Mouse (Mus musculus) right cerebral cortex, postnatal 10 days (tissue): ENCODE measurements around the gene Ncoa7.
"Not testable (repeated sequence)": the region's sequence is repeated elsewhere in the genome, so short reads cannot be mapped to it uniquely, and the experiment has no call there.

Source experiments
- DNase-seq, 2 experiments: peaks; one replicate each; pipeline ENCODE4 v3.0.0; 2021; ENCODE audit warnings: low spot score in 2 of 2

The Ncoa7 gene

DNA sequence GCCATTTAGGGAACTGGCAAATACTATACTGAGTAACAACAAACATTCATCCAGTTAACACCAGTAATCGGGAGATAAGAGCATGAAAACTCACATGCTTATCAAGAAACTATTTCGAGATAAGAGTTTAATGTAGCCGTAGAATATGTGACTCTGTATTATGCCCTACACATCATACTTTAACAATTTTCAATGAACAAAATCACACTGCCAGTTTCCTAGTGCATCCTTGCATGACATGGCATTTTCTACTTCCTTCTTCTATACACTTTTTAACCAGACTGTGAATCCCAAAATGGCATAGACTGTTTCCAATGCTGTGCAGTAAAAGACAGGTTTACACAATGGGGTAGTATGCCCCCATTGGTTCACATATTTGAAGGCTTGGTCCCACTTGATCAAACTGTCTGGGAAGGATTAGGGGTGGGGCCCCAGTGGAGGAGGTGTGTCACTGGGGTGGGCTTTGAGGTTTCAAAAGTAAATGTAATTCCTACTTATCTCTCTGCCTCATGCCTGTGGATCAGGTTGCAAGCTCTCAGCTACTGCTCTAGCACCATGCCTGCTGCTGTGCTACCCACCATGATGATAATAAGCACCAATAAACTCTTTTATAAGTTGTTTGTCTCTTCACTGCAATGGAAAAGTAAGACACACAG, 15.3 kb downstream of the Ncoa7 start:
- DNase-seq: no peak

DNA sequence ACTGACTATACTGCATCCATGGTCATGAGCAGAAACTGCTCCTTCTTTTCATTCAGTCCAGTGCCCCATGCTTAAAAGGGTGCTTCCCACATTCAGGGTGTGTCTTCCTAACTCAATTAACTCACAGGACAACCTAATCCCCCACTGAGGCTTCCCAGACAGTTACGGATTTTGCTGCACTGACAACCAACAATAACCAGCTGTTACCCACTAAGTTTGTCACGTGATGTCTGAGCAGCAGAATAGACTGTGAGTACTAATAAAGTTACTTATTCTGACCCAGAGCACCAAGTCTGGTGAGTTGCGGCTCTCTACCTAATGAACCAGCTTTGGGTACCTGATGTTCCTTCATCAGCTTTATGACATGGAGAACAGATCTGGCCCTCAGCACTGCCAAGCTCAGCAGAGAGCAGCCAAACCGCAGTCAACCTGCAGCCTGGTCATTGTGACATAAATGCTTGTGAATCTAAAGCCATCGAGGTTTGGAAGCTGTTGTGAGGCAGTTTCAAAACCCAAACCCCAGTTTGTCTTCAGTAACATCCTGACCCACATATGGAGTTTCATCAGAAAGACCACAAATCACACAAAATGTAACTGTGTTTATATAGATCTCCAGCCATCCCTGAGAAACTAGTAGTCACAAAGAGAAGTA, 16.9 kb downstream of the Ncoa7 start:
- DNase-seq: no peak

DNA sequence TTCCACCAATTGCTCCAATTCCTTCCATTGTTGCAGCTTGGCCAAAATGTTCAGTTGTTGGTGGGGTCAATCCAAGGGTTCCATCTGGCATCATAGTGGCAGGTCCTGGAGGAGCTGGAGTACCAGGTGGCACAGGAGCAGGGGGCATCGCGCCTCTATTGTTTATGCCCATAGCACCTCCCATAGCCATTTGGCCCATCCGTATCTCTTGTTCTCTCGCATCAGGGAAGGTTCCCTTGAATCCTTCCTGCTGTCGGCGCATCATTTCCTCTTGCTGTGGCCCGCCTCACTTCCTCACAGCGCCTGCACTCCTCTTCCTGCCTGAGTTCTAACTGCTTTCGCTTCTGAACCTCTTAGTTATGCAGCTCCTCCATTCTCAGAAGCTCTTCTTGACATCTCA, 22.2 kb downstream of the Ncoa7 start:
- DNase-seq: not testable (repeated sequence)

DNA sequence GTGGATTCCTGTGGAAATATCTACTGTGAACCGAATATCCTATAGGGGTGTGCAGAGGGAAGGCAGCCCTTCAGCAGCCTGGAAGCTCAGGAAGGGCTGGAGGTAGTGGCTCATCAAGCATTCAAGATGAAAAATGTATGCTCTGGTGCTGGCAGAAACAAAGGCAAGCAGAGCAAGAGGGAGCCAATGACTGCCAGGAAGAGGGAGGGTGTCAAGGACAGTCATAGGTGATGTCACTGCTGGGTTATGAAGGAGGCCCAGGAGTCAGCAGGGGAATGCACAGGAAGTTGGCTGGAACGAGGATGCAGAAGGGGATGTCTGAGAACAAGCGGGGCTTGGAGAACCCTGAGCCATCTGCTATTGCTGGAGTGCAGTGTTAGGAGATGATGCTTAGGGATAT, 24.9 kb downstream of the Ncoa7 start:
- no peak for DNase-seq

DNA sequence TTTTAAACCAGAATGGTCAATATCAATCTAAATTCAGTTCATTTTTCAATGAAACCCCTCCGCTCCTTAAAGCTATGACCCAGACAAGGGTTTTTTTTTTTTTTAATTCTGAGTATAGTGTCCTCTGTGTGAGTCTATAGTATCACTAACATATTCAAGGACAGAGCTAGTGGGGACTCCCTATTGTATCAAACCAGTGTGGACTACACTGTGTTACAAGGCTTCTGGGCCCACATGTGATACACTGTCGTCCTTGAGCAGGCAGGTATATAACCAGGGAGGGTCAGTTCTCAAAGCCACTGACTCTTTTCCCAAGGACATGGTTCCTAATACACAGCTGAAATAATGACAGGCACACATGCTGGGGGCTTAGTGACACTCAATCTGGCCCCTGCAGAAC, 27.1 kb downstream of the Ncoa7 start:
- DNase-seq: no peak

DNA sequence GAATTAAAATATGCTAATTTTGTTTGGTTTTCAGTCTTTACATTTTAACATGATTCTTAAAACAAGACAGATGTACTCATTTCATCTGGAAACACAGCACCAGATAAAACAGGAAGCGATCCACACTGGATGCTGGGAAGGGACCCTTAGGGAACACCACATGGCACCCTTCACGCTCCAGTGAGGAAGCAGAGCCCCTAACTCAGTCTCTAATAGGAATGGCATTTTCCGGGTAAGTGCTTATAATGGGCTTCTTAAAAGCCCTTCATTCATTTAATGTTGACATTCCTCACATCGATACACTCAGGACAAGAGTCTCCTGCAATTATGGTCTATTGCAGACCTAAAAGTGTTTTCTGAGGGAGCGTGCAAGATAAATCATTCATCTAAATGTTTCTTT, 27.6 kb downstream of the Ncoa7 start:
- DNase-seq: no peak

DNA sequence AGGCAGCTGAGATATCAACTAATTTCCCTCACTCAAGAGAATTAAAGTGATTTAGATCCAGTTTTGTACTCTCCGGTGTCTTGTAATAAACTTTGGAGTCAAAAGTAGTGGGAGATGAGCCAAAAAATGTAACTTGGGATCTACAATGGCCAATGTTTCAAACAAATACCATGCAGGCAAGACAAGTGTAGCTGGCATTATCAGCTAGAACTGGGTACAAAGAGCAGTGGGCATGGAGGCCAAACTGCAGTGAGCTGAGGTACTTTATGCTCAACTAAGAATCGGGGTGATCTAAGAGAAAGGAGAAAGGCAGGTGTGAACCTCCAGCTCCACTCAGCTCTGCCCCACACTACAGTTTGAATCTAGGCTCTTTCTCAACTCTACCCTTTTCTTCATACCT, 28.7 kb downstream of the Ncoa7 start:
- no peak for DNase-seq

DNA sequence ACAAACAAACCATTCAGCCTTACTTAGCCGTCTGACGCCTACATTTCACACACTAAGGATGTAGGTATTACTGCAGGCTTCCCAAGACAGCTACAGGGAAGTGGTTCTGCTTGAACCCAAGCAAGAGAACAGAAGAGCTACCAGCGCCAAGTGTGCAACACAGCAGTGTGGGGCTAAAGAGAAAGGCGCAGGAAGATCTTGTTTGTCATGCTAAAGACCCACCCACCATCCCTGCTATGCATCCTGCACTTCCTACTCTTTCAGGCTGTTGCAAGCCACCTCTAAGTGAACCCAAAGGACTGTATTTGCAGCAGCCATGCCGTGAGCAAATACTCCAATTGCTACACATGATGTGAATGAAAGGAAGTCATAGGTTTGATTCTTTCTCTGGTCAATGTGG, 29.9 kb downstream of the Ncoa7 start:
- DNase-seq: no peak

DNA sequence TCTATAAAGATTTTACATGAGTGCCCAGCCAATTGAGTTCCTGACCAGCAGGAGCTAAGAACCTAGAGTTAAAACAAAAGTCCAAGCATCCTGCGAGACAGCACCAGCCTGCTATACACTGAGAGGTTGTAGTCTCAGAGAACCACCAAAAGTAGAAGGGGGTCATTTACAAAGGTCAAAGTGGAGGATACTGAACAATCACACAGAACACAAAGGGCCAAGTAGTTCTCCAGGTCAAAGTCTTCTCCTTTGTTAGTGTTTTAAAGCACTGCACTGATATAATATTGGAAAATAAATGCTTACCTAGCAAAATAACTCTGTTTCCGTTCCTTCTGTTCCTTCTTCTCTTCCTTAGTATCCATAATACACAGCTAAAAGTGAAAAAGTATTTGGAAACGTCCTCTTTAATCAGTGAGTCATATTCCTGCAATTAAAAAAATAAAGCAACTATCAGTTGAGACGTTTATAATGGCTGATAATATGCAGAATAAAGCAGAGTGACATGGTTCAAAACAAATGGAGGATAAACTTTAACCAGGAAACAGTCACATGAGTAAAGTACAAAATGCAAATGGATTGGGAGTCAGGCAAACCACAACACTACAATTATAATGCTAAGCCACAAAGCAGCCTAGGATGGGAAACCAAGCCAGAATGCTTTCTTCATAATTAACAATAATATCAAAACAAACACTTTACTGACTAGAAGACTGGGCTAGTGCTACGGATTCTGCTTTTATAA, 31.5 kb downstream of the Ncoa7 start:
- no peak for DNase-seq

DNA sequence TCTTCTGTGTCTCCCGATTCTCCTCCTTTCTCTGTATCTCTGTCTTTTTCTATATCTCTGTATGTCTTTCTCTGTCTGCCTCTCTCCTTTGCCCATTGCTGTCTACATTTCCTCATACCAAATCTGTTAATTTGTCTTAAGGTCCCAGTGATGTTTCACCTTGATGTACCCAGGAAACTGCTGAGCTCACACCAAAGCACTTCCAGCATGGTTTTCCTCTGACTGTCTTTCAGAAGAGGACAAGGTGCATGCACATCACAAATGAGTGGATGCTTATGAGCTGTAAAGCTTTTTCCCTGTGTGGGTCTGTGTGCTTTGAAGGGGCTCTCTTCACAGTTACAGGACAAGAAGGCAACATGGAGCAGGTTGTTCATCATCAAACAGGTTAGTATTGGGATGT, 34.3 kb downstream of the Ncoa7 start:
- no peak for DNase-seq

DNA sequence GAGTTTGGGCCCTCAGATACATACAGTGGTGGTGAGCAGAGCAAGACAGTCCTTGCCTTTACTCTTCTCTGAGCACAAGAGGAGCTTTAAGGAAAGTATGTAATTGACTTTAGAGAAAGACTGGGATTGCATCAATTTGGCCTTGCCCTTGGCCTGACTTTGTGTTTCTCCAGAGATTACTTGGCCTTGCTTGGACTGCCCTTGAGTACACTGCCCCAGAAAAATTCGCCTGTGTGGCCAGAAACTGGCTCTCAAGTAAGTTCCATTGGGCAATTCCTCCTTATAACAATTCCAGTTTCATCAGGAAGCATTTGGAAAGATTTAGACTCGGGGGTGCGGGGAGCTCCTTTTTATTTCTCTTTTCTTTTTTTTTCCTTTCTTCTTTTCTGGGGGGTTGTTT, 34.9 kb downstream of the Ncoa7 start:
- DNase-seq: no peak

DNA sequence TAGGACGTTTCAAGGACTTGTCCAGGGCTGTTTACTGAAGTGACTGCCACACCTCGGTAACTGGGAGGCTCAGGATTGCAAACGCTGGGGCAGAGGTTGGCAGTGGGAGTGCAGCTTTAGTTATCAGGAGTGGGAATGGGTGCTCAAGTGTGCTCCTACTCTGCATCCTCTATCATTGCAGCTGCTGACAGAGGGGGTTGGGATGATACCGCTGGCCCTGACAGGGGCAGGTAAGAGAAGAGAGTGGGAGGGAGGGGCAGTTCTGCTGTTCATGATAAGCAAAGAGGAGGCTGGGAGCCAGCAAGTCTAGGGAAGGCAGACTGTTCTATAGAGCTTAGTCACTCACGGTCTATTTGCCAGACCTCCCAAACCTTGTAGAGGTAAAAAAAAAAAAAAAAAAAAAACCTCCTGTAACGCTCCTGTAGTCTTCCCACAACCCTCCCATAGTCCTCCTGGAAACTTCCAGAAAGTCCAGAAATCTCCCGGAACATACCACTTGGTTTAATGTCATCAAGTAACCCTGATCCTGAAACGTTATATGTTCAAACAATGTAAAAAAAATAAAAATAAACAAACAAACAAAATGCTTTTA, 39.9 kb downstream of the Ncoa7 start:
- DNase-seq: no peak

DNA sequence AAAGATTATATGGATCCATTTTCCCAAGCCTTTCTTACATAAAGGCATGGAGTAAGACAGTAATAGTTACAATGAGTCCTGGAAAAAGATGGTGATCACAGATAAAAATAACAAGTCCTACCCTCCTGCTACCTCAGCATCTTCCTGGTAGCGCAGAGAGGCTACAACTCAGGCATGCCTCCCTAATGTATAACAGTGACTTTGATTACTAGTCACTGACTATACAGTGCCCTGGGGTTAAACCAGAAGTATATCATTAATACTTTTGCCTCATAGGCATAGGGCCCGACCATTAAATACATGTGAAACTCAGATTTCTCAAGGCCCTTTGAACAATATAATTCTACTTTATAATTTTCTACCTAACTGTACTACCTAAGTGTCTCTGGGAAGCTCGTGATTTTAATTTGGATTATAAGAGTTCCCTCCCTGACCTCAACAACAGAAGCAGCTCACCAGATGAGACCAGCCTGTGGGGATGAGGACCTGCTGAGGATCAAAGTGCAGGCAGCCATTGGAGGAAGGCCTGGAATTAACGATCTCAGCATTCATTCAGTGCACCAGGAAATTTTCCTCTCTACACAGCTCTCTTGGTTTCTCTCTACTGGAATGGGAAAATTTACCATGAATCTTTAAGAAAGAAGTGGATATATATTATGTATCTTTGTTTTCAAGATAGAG, 40.7 kb downstream of the Ncoa7 start:
- no peak for DNase-seq

DNA sequence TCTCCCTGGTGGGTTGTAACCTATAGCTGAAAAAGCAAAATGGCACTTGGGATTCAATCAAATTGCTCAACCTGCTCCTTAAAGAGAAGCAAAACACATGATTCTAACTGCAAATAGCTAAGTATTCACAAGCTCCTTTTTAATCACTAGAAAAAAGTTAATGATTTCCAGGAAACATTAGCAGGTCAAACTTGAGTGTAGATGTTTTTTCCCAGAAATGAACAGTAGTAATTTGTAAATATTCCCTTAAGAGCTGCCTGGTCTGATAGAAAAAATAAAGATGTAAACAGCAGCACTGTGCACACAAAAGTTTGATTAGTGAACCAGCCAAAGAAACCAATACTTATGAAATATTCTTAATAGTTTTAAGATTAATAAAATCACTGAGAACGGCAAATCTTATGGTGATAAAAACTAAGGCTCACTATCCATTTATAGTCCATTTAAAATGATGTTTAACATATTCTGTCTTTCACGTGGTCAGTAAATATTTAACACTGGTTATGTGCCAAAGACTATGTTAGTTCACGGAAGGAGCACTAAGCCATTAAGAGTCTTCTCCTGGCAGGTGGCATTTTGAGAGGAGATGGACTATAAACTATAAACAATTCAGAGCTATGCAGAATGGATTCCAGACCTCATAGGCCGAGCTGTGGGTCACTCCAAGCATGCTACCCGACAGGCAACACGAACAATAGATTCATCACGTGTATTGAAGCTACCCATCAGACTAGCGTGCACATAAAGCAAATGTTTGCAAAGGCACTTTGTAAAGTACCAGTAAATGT, 43.6 kb downstream of the Ncoa7 start:
- DNase-seq: no peak

DNA sequence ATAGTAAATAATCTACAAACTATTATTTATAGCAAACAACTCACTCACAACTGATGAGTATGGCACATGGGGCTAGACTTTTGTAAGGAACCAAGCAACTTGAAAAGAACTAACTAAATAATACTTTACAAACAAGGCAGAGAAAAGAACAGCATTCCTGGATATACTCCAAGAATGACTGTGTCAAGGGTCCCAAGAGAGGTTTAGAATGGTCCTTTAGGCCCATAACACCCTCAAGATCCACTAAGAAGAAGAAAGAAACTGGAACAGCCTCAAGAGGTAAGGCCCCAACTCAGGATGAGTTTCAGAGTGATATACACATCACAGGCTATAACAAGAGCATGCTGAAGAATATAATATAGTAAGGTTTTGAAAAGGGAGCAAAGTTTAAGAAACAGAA, 47.1 kb downstream of the Ncoa7 start:
- no peak for DNase-seq

DNA sequence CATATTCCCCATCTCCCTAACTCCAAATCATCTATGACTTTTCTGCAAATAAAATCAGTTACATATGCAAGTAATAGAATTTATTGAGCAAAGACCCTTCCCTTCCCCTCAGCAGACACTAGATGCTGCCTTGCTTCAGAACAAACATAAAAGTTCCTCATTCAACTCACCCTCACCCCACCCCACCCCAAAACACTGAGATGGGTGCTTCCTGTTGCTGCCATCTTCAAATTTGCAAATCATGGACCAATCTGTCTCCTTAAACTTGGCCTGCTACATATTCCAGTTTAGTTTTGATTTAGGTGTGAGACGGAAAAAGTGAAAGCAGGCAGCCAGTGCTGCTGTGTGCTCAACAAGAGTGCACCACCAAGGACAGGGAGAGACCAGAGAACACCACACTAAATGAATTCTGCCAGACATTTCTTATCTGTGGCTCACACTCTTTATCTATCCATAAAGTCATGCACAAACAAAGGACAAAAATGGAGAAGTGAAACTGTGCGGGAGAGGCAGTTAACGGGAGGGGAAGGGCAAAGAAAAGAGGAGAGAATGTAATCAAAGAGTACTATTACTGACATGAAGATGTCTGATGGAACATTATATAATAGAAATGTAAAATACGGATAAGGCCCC, 48.2 kb downstream of the Ncoa7 start:
- DNase-seq: no peak

DNA sequence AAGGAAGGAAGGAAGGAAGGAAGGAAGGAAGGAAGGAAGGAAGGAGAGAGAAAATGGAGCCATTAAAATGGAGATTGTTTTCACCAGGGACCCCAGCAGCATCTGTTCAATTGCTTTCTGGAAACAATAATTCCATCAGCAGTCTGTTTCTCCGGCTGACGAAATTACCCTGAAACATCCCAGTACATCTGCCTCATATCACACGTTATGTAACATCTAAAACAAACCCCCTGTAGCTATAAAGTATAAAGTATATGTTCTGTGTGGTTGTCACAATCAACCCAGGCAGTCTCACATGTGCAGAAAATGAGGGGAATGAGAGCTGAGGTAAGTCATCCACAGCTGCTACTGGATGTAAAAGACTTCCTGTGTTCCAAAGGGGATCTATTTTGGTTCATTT, 49.0 kb downstream of the Ncoa7 start:
- no peak for DNase-seq

DNA sequence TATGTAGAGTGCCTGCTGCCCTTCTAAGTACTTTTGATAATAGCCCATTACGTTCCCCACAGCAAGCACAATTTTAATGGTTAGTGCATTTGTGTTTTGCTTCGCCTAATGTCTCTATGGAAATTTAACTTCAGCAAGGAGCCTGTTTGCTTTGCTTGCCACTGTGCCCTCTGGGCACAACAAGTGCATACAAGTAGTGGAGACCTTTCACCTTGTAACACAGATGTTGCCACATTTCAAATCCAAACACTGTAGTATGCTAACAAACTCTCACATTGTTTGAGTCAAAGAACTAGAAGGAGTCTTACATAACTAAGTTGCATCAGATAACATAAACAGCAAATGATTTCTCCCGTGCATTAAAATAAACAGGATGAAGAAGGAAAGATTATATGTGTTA, 50.6 kb downstream of the Ncoa7 start:
- no peak for DNase-seq

DNA sequence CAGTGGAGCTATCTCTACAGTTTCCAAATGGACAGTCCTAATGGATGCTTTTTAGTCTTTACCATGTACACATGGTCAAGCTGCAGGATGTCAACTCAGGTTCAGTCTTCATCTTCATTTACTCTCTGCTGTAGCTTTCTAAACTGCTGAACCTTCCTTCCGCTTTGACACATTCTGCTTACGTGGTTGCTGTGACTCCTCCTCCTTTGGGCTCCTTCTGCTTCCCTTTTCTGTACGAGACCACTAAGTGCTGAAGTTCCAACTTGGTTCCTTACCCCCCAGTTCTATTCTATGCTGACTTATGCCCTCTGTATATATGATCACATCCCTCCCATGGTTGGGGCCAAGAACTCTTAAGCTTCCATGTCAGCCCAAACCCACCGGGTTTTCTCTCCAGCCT, 51.5 kb downstream of the Ncoa7 start:
- no peak for DNase-seq

DNA sequence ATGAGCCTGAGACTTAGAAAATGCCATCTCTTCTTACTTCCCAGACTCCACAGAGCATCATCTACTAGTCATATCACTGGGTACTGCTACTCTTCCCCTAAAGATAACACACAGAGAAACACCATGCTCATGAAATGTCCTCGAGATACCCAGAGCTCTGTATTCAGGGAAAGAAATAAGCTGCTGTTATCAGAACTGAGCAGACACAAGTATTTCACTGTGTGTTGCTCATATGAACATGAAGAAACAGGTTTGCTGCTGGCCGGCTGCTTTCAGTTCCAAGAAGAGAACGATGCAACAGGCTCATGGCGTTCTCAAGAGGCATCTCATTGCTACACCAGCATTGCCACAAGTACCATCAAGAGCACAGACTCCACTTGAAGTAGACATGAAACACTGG, 53.3 kb downstream of the Ncoa7 start:
- no peak for DNase-seq
